Mouse (Mus musculus) MEL (cell line): ENCODE data around the gene Rpl5.

ENCODE experiments used
- CTCF ChIP-seq, 3 experiments: IDR thresholded peaks in 2 of 3; conservative IDR thresholded peaks in 1 of 3; 2 replicates each; pipeline ENCODE4 v1.5.1; 2011 to 2012; ENCODE audit warnings: low read length in 3 of 3, low read depth in 2 of 3, mild to moderate bottlenecking in 2 of 3, improper control_type of control experiment in 1 of 3, inconsistent platforms in 1 of 3, mixed read lengths in 1 of 3, moderate library complexity in 1 of 3; ENCODE audit not compliant: control insufficient read depth in 1 of 3, insufficient read depth in 1 of 3, poor library complexity in 1 of 3, severe bottlenecking in 1 of 3
- EP300 ChIP-seq, 2 experiments: IDR thresholded peaks; 2 replicates each; pipeline ENCODE4 v1.6.1; 2011; ENCODE audit warnings: improper control_type of control experiment in 2 of 2, low read length in 2 of 2, low read depth in 1 of 2, mild to moderate bottlenecking in 1 of 2
- KAT2A ChIP-seq: conservative IDR thresholded peaks from 2 replicates; pipeline ENCODE4 v1.6.1; 2012; ENCODE audit warnings: low read depth, low read length, improper control_type of control experiment, inconsistent platforms
- MYC ChIP-seq: IDR thresholded peaks from 2 replicates; pipeline ENCODE4 v1.6.1; 2011; ENCODE audit warnings: low read depth, mild to moderate bottlenecking, low read length, improper control_type of control experiment, moderate library complexity
- UBTF ChIP-seq: IDR thresholded peaks from 2 replicates; pipeline ENCODE4 v1.6.1; 2012; ENCODE audit warnings: low read depth, mild to moderate bottlenecking, inconsistent platforms, low read length, improper control_type of control experiment, moderate library complexity, borderline replicate concordance; ENCODE audit not compliant: insufficient read depth
- ZC3H11A ChIP-seq: IDR thresholded peaks from 2 replicates; pipeline ENCODE4 v1.6.1; 2012; ENCODE audit warnings: low read depth, mild to moderate bottlenecking, inconsistent platforms, low read length, improper control_type of control experiment

- TF ChIP-seq UBTF (no peak), CTCF (IDR thresholded peaks at IDR 0.05 in 2 of 3, conservative IDR thresholded peaks at IDR 0.05 in 1 of 3; ENCODE audit: control insufficient read depth in 1 of 3, insufficient read depth in 1 of 3, low read depth in 2 of 3, low read length in 3 of 3, poor library complexity in 1 of 3, severe bottlenecking in 1 of 3) (no peak), EP300 (IDR thresholded peaks at IDR 0.05; ENCODE audit: low read depth in 1 of 2, low read length in 2 of 2) (peak in 1 of 2 experiments; percentile 41; a peak in 1 of 4 replicates), MYC (no peak), KAT2A (0 out of 2 replicates have a peak, but pooled peaks have one; percentile 31), ZC3H11A (no peak)
These were observed 39.4 kb downstream of the Rpl5 start for GRCm38 (mm10) chr5:107939701-107940100.
